Mouse (Mus musculus) left cerebral cortex, adult 8-10 months (tissue): Measurements from ENCODE around the gene Rhbdd2. TPM values are rescaled to one million over a fixed set of nuclear protein-coding genes. Genes with fewer than 3 reads are reported as not detected.

Source experiments
- DNase-seq, 2 experiments: peaks; one replicate each; pipeline ENCODE4 v3.0.0; 2022; ENCODE audit warnings: low spot score in 2 of 2
- total RNA-seq, 4 experiments: library from RNA; stranded (reverse); gene quantifications; 2 replicates each; pipeline ENCODE4 v1.2.4; 2022

Rhbdd2 gene
- total RNA-seq, 4 experiments from 2014 or later = 81.1 to 92.6 (median 88.4) TPM

DNA sequence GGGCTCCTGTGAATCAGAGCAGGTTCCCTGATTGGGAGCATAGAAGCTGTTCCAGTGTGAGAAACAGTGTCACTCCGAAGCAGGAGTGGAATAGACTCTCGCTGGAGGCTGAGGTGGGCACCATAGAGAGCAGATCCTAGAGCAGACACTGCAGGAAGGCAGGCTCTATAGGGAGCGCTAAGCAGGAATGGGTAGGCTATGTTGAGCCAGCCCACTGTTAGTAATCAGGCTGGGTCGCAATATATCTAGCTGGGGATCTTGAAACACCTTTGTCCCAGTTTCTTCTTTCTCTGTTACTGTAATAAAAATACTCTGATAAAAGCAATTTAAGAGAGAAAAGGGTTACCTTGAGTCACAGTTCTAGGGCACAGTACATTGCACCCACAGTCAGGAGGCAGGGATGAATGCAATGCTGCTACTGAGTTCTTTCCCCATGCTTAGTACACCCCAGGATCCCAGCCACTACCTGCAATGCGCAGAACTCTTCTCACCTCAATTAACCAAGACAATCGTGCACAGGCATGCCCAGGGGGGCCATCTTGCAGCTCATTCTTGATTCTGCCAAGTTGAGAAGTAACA is 48.6 kb downstream of the Rhbdd2 start:
- no peak for DNase-seq

DNA sequence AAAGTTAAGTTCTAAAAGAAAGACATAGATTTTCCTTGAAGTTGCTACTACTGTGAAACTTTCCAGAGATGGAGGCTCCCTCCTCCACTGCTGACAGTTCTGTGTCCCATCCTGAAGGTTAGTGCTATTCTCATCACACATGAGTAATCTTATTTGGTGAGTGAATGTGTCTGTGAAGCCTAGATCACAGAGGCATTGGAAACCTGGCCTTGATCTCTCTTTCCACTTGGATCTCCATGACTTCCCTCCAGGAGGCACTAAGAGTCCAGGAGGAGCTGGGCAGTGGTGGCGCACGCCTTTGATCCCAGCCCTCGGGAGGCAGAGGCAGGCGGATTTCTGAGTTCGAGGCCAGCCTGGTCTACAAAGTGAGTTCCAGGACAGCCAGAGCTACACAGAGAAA is 49.6 kb downstream of the Rhbdd2 start:
- DNase-seq = no peak

DNA sequence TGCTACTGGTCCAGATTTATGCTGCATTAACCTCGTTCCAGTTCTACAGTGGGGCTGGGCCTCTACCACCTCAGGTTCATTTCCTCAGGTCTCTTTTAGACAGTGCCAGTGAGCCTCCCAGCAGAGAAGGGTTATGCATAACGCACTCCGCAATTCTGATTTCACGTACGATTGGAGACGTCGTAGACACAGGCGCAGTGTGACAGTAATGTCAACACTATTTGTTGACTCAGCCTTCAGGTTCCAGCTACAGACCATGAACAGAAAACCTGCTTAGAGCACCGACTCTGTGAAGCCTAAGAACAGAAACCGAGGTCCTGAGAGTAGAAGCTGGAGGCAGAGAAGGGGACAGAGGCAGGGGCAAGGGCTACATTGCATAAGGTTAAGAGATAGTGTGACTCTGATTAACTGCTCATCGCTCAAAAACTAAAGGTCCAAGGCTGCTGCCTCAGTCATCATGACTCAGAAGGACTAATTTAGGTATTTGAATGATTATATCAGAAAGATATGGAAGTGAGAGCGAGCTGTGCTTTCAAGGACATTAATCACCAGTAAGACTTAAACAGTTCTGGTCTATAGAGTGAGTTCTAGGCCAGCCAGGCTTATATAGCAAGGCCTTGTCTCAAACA is 50.6 kb downstream of the Rhbdd2 start:
- DNase-seq = no peak

DNA sequence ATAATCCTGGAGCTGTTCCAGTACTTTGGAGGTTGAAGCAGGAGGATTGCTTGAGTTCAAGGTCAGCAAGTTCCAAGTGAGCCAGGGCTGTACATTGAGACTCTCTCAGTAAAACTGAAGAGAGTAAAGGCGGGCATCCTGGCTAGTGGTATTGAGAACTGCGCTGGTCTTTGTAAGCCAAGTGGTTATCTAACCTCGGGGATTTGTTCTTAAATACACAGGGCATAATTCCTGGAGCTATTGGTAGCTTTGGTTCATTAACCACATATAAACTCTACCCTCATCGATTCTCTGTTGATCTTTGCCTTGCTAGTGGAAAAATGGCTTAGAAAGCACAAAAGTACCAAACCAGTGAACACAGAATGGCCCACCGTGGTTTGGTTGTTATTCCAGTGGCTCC is 58.0 kb downstream of the Rhbdd2 start:
- DNase-seq = no peak

DNA sequence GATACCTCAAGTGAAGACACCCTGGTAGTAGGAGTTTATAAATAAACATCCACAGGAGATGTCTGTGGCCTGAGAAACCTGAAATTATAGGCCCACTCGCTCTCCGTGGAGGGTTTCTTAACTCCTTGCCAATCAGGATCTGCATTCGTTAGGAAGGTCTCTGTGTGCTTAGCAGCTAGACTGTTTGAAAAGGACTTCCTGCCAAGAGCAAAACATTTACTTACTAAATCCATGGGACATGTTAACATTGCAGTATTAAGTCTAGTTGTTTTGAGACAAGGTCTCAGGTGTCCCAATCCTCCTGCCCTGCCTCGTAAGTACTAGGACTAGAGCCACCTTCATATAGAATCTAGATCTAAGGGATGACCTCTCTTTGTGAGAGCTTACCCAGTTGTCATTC is 58.8 kb downstream of the Rhbdd2 start:
- DNase-seq = no peak

DNA sequence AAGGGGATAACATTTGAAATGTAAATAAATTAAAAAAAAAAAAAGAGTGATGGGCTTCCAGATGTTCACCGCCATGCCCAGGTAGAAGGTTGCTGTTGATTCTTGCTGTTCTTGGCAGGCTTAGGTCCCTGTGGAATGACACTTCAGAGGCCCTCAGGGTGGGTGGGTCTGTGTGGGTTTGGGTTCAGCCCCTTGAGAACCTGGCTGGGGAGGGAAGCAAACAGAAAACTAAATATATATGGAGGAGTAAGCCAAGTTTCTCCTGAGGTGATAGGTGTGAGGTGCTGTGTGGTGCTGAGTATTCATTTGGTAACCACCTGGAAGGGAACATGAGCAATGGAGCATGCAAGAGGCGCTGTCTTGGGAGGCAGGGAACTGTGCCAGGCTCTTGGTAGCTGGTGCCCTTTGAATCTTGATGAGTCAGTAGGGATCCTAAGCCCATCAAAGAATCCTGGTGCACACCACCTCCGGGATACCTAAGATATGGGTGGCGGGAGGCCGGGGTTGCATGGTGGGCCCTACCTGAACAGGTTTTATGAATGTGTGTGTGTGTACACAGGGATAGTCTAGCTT is 60.9 kb downstream of the Rhbdd2 start:
- no peak for DNase-seq

DNA sequence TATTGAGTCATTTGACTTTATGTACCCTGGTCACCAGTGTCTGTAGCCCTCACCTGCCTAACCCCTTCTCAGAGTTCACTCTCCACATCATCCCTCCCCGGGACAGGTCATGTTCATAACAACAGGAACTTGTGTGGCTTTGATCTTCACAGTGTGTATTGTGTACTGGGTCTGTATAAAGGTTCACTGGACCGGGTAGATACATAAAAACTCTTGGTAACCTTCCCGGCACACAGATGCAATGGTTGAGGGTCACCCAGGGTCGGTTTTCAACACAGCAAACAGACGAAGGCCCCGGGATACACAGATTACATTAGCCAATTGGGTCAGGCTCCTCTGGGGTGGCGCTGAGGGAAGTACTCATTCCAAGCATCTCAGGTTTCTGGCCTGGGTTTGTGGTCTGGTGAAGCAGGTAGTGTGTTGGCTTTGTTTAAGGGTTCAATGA is 62.9 kb downstream of the Rhbdd2 start:
- no peak for DNase-seq

Other genes starting within 250 kb of the Rhbdd2 start
- 10 to 100 TPM; 40.9 to 47.1 (median 44.0) TPM for gene Pom121, start 238.1 kb upstream of the Rhbdd2 start, total RNA-seq
- gene Hip1, start 87.5 kb upstream of the Rhbdd2 start, total RNA-seq = 10 to 100 TPM; 41.3 to 47.8 (median 45.0) TPM
- not detected for gene Ccl26, start 69.0 kb upstream of the Rhbdd2 start, total RNA-seq
- gene Ccl24, start 59.6 kb upstream of the Rhbdd2 start, total RNA-seq = not detected
- 100 to 1,000 TPM in 1 of 4 experiments, 10 to 100 TPM in 3; 82.4 to 100 (median 95.4) TPM for gene Por, start 37.4 kb downstream of the Rhbdd2 start, total RNA-seq
- 10 to 100 TPM; 16.8 to 20.5 (median 19.7) TPM for gene Tmem120a, start 111.8 kb downstream of the Rhbdd2 start, total RNA-seq
- gene Styxl1, start 145.8 kb downstream of the Rhbdd2 start, total RNA-seq = under 1 TPM in 2 of 4 experiments, not detected in 2; 0.30 to 0.37 TPM
- gene Mdh2, start 145.9 kb downstream of the Rhbdd2 start, total RNA-seq = 100 to 1,000 TPM; 407 to 445 (median 424) TPM
- 10 to 100 TPM; 61.8 to 78.3 (median 68.6) TPM for gene Srrm3, start 174.3 kb downstream of the Rhbdd2 start, total RNA-seq